Mouse (Mus musculus) stomach, postnatal 0 days (tissue): ENCODE results near the gene Tubb2a.

ENCODE experiments used
- CTCF ChIP-seq: IDR thresholded peaks from 2 replicates; pipeline ENCODE4 v1.5.1; 2016; ENCODE audit warnings: antibody characterized with exemption, low read depth, mild to moderate bottlenecking, moderate library complexity
- EP300 ChIP-seq: optimal IDR thresholded peaks from 2 replicates; pipeline ENCODE3; 2016; ENCODE audit warnings: antibody characterized with exemption

DNA sequence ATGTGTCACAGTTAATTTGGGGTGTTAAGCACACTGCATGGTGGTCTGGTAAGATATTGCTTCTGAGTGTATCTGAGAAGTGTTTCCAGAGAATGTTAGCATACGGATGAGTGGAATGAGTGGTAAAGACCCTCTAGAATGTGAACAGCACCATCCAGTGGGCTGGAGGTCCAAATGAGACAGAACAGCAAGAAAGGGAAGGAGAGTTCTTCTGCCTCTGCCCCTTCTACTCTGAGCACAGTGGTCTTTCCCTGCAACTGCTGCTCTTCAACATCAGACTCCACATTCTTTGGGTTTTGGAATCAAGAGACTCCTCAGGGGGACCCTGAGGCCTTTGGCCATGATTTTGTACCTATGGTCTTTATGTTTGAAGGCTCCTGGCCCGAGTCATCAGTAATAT is 28.4 kb upstream of the Tubb2a start:
- TF ChIP-seq EP300, result no peak
- no peak for TF ChIP-seq CTCF
